Mouse (Mus musculus) C2C12 (cell line): ENCODE results near the gene Ube2r2. TPM values are rescaled to one million over a fixed set of nuclear protein-coding genes. Genes with fewer than 3 reads are reported as not detected.

ENCODE experiments used
- H3K27me3 ChIP-seq: one replicate; pipeline ENCODE4 v1.6.1; 2011; ENCODE audit not compliant: control insufficient read depth, insufficient read depth, insufficient read length
- H3K36me3 ChIP-seq: one replicate; pipeline ENCODE4 v1.6.1; 2011; ENCODE audit not compliant: control insufficient read depth, insufficient read depth
- H3K4me3 ChIP-seq: one replicate; pipeline ENCODE4 v1.5.1; 2011; ENCODE audit warnings: mild to moderate bottlenecking, control low read depth; ENCODE audit not compliant: poor library complexity, insufficient read depth, severe bottlenecking
- H3K79me2 ChIP-seq: one replicate; pipeline ENCODE4 v1.6.1; 2011; ENCODE audit not compliant: control insufficient read depth, insufficient read depth
- H3K79me3 ChIP-seq: one replicate; pipeline ENCODE4 v1.6.1; 2011; ENCODE audit warnings: low read depth, control low read depth
- H3ac ChIP-seq: one replicate; pipeline ENCODE3; 2011; ENCODE audit warnings: low read depth; ENCODE audit not compliant: control insufficient read depth, insufficient read length
- CEBPB ChIP-seq: IDR thresholded peaks from one replicate; pipeline ENCODE4 v1.6.1; 2011; ENCODE audit warnings: low read depth, mild to moderate bottlenecking, control low read depth, moderate library complexity
- CTCF ChIP-seq: IDR thresholded peaks from one replicate; pipeline ENCODE4 v1.5.1; 2011; ENCODE audit not compliant: control insufficient read depth, insufficient read depth, insufficient read length
- FOSL1 ChIP-seq: IDR thresholded peaks from one replicate; pipeline ENCODE4 v1.8.0; 2011; ENCODE audit warnings: mild to moderate bottlenecking, low read length; ENCODE audit not compliant: poor library complexity, insufficient read depth, severe bottlenecking
- MAX ChIP-seq: IDR thresholded peaks from one replicate; pipeline ENCODE4 v1.6.1; 2011; ENCODE audit warnings: mild to moderate bottlenecking, control low read depth
- MYOD1 ChIP-seq: IDR thresholded peaks from one replicate; pipeline ENCODE4 v1.6.1; 2011; ENCODE audit warnings: low read depth; ENCODE audit not compliant: control insufficient read depth, insufficient read length
- MYOG ChIP-seq: IDR thresholded peaks from one replicate; pipeline ENCODE4 v1.6.1; 2011; ENCODE audit not compliant: control insufficient read depth, insufficient read length; ENCODE audit errors: extremely low read depth
- USF1 ChIP-seq: IDR thresholded peaks from one replicate; pipeline ENCODE4 v1.6.1; 2011; ENCODE audit warnings: low read depth, mild to moderate bottlenecking, control low read depth, moderate library complexity
- polyA plus RNA-seq: library from polyadenylated mRNA; unstranded; fragments of >200 nt; fragmentation: generic; extraction: Trizol; gene quantifications from one replicate; pipeline ENCODE4 v1.2.1, GENCODE M21; 2012; ENCODE audit warnings: missing spikeins

Ube2r2 gene
- polyA plus RNA-seq, 1 experiment, result 49.1 TPM

- H3K36me3 ChIP-seq, result no peaks in the 10 kb centered on the region
- H3K79me2 ChIP-seq, result no peaks in the 10 kb centered on the region
- no peak overlapping the region for H3K4me3 ChIP-seq
- TF ChIP-seq FOSL1 (no peak), CTCF (peak; percentile 51)
- H3ac ChIP-seq, result no peak overlapping the region
- H3K27me3 ChIP-seq, result no peaks in the 10 kb centered on the region
- no peaks in the 10 kb centered on the region for H3K79me3 ChIP-seq
Observed at GRCm38 (mm10) chr4:41129406-41129805, 6.1 kb upstream of the Ube2r2 start.

- Histone ChIP-seq H3K27me3 (no peaks in the 10 kb centered on the region), H3K79me3 (no peaks in the 10 kb centered on the region), H3ac (no peak overlapping the region), H3K36me3 (no peaks in the 10 kb centered on the region), H3K4me3 (no peak overlapping the region), H3K79me2 (no peaks in the 10 kb centered on the region)
- TF ChIP-seq FOSL1 (no peak), MYOG (no peak), MYOD1 (no peak), CEBPB (no peak), CTCF (no peak), MAX (no peak), USF1 (no peak)
Observed at GRCm38 (mm10) chr4:41129836-41130235, 5.7 kb upstream of the Ube2r2 start.

DNA sequence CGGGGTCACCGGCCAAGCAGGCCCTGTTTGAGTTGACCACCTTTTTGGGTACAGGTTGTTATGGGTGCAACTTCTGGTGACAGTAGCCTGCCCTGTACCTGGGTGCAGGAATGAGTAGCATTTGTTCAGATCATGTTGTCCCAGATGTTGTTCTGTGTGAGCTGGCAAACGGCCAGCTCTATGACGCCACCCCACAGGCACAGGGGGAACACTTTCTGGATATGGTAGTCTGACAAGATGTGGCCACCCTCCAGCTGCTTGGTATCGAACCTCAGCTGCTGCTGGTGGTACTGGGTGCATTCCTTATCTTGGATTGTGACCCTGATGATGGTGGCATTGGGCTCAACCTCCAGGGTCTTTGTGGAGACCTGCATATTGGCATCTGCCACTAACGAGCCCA, 3.1 kb upstream of the Ube2r2 start:
- no peak overlapping the region for H3K4me3 ChIP-seq
- H3K79me2 ChIP-seq, result peaks cover 20% of the 10 kb centered on the region
- H3K79me3 ChIP-seq, result peaks cover 13% of the 10 kb centered on the region
- TF ChIP-seq MAX (no peak), FOSL1 (no peak), USF1 (no peak), MYOG (no peak), MYOD1 (no peak), CTCF (no peak), CEBPB (no peak)
- H3K27me3 ChIP-seq, result no peaks in the 10 kb centered on the region
- H3K36me3 ChIP-seq, result no peaks in the 10 kb centered on the region
- no peak overlapping the region for H3ac ChIP-seq

DNA sequence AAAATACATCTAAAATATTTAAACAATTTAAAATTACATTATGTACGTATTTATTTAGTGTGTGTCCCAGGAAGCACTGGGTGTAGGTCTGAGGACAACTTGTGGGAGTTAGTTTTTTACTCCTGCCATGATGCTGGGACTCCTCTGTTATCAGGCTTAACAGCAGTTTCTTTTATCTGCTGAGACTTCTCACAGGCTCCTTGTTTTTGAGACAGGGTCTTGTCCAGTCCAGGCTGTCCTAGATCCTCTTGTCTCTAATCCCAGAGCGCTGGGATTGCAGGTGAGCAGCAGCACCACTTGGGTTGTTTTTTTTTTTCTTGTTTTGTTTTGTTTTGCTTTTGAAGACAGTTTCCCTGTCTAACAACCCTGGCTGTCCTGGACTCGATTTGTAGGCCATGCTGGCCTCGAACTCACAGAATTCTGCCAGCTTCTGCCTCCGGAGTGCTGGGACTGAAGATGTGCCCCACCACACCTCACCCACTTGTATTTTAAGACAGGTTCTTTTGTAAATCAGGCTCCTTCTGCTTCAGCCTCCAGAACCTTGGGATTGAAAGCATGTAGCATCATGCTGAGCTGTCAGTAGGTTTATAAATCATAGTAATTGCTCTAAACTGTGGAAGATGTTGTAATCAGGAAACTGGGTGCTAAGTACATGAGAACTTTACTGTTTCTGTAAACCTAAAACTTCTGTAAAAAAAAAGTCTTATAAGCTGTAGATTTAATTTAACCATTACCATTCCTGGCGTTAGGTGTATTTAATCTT, 1.8 kb upstream of the Ube2r2 start:
- H3K27me3 ChIP-seq, result no peaks in the 10 kb centered on the region
- no peak overlapping the region for H3K4me3 ChIP-seq
- peaks cover 33% of the 10 kb centered on the region for H3K79me2 ChIP-seq
- TF ChIP-seq FOSL1, result no peak
- peaks cover 26% of the 10 kb centered on the region for H3K79me3 ChIP-seq
- H3K36me3 ChIP-seq, result peaks cover 4% of the 10 kb centered on the region
- H3ac ChIP-seq, result no peak overlapping the region

DNA sequence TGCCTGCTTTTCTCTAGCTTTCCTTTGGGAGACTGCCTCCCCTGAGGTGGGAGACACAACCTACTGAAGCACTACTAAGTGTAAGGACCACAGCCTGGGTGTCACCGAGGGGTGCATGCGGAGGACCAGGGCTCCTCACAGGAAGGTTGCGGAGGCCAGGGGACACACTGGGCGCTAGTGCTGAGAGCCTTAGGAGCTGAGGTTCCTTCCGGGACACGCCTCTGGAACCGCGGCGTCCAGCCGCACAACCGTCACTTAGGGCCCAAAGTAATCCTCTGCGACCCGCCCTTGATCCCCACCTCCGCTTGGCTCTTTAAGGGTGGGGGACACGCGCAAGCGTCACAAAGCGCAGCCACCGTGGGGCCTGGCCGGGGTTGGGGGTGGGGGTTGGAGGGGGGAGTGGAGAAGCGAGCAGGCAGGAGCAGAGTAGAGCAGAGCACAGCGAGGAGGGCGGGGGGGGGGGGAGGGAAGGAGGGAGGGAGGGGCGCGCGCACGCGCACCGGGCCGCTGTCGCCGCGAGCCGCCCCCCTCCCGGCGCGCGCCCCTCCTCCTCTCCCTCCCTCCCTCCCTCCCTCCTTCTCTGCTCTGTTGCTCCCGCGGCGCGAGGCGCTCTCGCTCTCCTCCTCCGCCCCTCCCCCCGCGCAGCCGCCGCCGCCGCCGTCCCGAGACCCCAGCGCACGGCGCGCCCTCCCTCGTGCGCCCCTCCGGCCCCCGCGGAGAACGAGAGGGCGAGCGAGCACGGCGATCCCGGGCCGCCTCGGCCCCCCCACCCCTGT, 420 bp upstream of the Ube2r2 start:
- no peak for TF ChIP-seq CEBPB
- no peak for TF ChIP-seq USF1
- TF ChIP-seq CTCF, result no peak
- TF ChIP-seq MYOG, result no peak
- no peak for TF ChIP-seq MYOD1
- TF ChIP-seq FOSL1, result no peak
- TF ChIP-seq MAX, result no peak
- no peaks in the 10 kb centered on the region for H3K27me3 ChIP-seq
- peaks cover 40% of the 10 kb centered on the region for H3K79me3 ChIP-seq
- H3K79me2 ChIP-seq, result peaks cover 47% of the 10 kb centered on the region
- peaks cover 10% of the 10 kb centered on the region for H3K36me3 ChIP-seq
- H3K4me3 ChIP-seq, result peak overlapping the region; percentile 84
- H3ac ChIP-seq, result peak overlapping the region; percentile 79

- Histone ChIP-seq H3K79me2 (peaks cover 60% of the 10 kb centered on the region), H3K4me3 (peak overlapping the region; percentile 84), H3K79me3 (peaks cover 52% of the 10 kb centered on the region), H3ac (peak overlapping the region; percentile 63), H3K36me3 (peaks cover 21% of the 10 kb centered on the region), H3K27me3 (no peaks in the 10 kb centered on the region)
- no peak for TF ChIP-seq MAX
- no peak for TF ChIP-seq CEBPB
- no peak for TF ChIP-seq MYOG
- no peak for TF ChIP-seq USF1
- no peak for TF ChIP-seq MYOD1
- no peak for TF ChIP-seq CTCF
- no peak for TF ChIP-seq FOSL1
Observed at GRCm38 (mm10) chr4:41136454-41136805, 887 bp downstream of the Ube2r2 start.
